9 mouse cellular contexts compared by ENCODE assay signal in the genomic region with DNA sequence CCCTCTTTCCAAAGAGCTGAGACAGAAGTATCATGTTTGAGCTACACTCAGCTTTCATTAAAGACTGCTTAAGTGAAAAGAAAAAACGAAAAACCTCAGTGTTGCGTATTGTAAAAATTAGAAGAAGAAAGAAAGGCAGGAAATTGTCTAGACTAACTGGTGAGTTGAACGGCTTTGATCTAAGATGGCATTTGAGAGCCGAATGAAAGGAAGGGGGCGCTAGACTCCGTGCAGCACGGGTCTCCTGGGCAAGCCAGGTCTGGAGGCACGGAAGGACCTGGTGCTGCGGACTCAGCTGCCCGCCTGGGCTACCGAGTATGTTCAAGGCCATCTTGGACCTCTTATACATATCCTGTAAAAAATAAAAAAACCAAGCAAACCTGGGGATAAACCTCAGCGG. TPM values are rescaled to one million over a fixed set of nuclear protein-coding genes. Genes with fewer than 3 reads are reported as not detected.
DNase-seq lines count a peak whose midpoint lies in the region; ATAC-seq and TF ChIP-seq lines count a peak whose summit lies in the region.
"Had no signal": no experiment of that assay in that cellular context is flagged by ENCODE, and none has a peak within 500 bp of the region (broad histone marks: within the 10 kb centered on the region; RNA-seq: fewer than 3 reads in every experiment).

No protein-coding gene starts in this region.

- H3K9me3 ChIP-seq in forebrain, embryonic 16.5 days (ENCODE audit: control insufficient read depth, low read length) = no peaks in the 10 kb centered on the region
- H3K9me3 ChIP-seq in forebrain, embryonic 14.5 days (replicated peaks; ENCODE audit: control insufficient read depth, low read length) = no peaks in the 10 kb centered on the region
- H3K9me3 ChIP-seq in liver, postnatal 0 days (ENCODE audit: low read length) = 0 out of 2 replicates have a peak, but pooled peaks cover 2% of the 10 kb centered on the region
- no peaks in the 10 kb centered on the region for H3K9me3 ChIP-seq in liver, embryonic 11.5 days (ENCODE audit: control insufficient read depth, low read length)
- no peaks in the 10 kb centered on the region for H3K9me3 ChIP-seq in MEL (replicated peaks; ENCODE audit: insufficient read depth, low read length)
- no peaks in the 10 kb centered on the region for H3K9me3 ChIP-seq in limb, embryonic 12.5 days

- no peak for TF ChIP-seq RAD21 in MEL (IDR thresholded peaks at IDR 0.05; ENCODE audit: low read depth, low read length)

- H3K4me1 ChIP-seq in forebrain, embryonic 16.5 days (replicated peaks; ENCODE audit: control insufficient read depth, insufficient read depth, low read length) = peaks cover 7% of the 10 kb centered on the region
- no peaks in the 10 kb centered on the region for H3K4me1 ChIP-seq in forebrain, embryonic 14.5 days (ENCODE audit: control insufficient read depth, insufficient read depth, low read length)
- no peaks in the 10 kb centered on the region for H3K4me1 ChIP-seq in liver, postnatal 0 days (ENCODE audit: insufficient read depth)
- no peaks in the 10 kb centered on the region for H3K4me1 ChIP-seq in liver, embryonic 11.5 days (replicated peaks; ENCODE audit: control insufficient read depth, insufficient read depth, low read length)
- no peaks in the 10 kb centered on the region for H3K4me1 ChIP-seq in MEL (ENCODE audit: control insufficient read depth in 1 of 2, insufficient read depth in 2 of 2, low read length in 2 of 2)
- peaks cover 9% of the 10 kb centered on the region for H3K4me1 ChIP-seq in limb, embryonic 12.5 days (replicated peaks)

- no peaks in the 10 kb centered on the region for H3K79me2 ChIP-seq in MEL (ENCODE audit: control insufficient read depth, insufficient read depth, low read length, poor library complexity)

- TF ChIP-seq EP300 in liver, postnatal 0 days (IDR thresholded peaks at IDR 0.05; ENCODE audit: low read depth) = no peak
- no peak for TF ChIP-seq EP300 in MEL (IDR thresholded peaks at IDR 0.05; ENCODE audit: low read depth in 1 of 2, low read length in 2 of 2)

- no peak overlapping the region for H3K9ac ChIP-seq in forebrain, embryonic 16.5 days (replicated peaks; ENCODE audit: low read depth, low read length)
- no peak overlapping the region for H3K9ac ChIP-seq in forebrain, embryonic 14.5 days (ENCODE audit: low read length)
- H3K9ac ChIP-seq in liver, postnatal 0 days (replicated peaks) = no peak overlapping the region
- H3K9ac ChIP-seq in liver, embryonic 11.5 days (ENCODE audit: low read depth, low read length) = no peak overlapping the region
- H3K9ac ChIP-seq in MEL (ENCODE audit: control insufficient read depth, low read depth, low read length, poor library complexity, severe bottlenecking) = no peak overlapping the region
- H3K9ac ChIP-seq in limb, embryonic 12.5 days (replicated peaks) = no peak overlapping the region

- TF ChIP-seq POLR2A in MEL (IDR thresholded peaks at IDR 0.05; ENCODE audit: control insufficient read depth in 1 of 2, insufficient read depth in 1 of 2, low read depth in 1 of 2, low read length in 2 of 2, poor library complexity in 1 of 2) = no peak

- H3K27ac ChIP-seq in forebrain, embryonic 16.5 days (ENCODE audit: low read length) = no peak overlapping the region
- no peak overlapping the region for H3K27ac ChIP-seq in forebrain, embryonic 14.5 days (ENCODE audit: low read depth, low read length)
- no peak overlapping the region for H3K27ac ChIP-seq in liver, postnatal 0 days (ENCODE audit: low read depth)
- H3K27ac ChIP-seq in liver, embryonic 11.5 days (ENCODE audit: low read depth, low read length) = no peak overlapping the region
- no peak overlapping the region for H3K27ac ChIP-seq in MEL (ENCODE audit: control insufficient read depth, low read depth, low read length)
- H3K27ac ChIP-seq in limb, embryonic 12.5 days = peak overlapping the region; percentile 31; the same call in 1 of the 2 replicates

- no peaks in the 10 kb centered on the region for H3K36me3 ChIP-seq in forebrain, embryonic 16.5 days (ENCODE audit: control insufficient read depth, insufficient read depth)
- H3K36me3 ChIP-seq in forebrain, embryonic 14.5 days (ENCODE audit: control insufficient read depth, insufficient read depth, low read length) = no peaks in the 10 kb centered on the region
- no peaks in the 10 kb centered on the region for H3K36me3 ChIP-seq in liver, postnatal 0 days (replicated peaks; ENCODE audit: insufficient read depth, low read length)
- H3K36me3 ChIP-seq in liver, embryonic 11.5 days (ENCODE audit: control insufficient read depth, insufficient read depth, low read length) = no peaks in the 10 kb centered on the region; the same call in 1 of the 2 replicates
- peaks cover 0 to 2% of the 10 kb centered on the region in 2 experiments; a peak in 2 of 4 replicates for H3K36me3 ChIP-seq in MEL (ENCODE audit: control insufficient read depth in 1 of 2, insufficient read depth in 2 of 2, low read length in 2 of 2)
- no peaks in the 10 kb centered on the region for H3K36me3 ChIP-seq in limb, embryonic 12.5 days

- 0 out of 2 replicates have a peak, but pooled peaks have one; percentile 15 for ATAC-seq in forebrain, embryonic 16.5 days
- ATAC-seq in forebrain, embryonic 14.5 days = no peak
- ATAC-seq in liver, postnatal 0 days = no peak
- no peak for ATAC-seq in liver, embryonic 11.5 days (replicated peaks; ENCODE audit: low FRiP score)
- no peak for ATAC-seq in limb, embryonic 12.5 days (ENCODE audit: insufficient number of reproducible peaks, insufficient read depth, low FRiP score, low TSS enrichment, low read depth)
- ATAC-seq: intestine, embryonic 16.5 days had no signal

- intact Hi-C loops in gastrocnemius, postnatal 14 days (cut with DNase I; ENCODE audit: low total_unique reads) = loop anchor here (5.0 kb wide), 1 partner anchor 181 kb away; no protein-coding TSS in a partner anchor

- 56% methylated on average over 12 of the region's 12 CpGs for WGBS in forebrain, embryonic 16.5 days
- WGBS in forebrain, embryonic 14.5 days = 58% methylated on average over 12 of the region's 12 CpGs
- whole genome bisulfite sequencing in liver, postnatal 0 days (ENCODE audit: insufficient replicate concordance) = 60% methylated on average over 12 of the region's 12 CpGs
- WGBS in liver, embryonic 11.5 days = 65% methylated on average over 12 of the region's 12 CpGs
- WGBS in limb, embryonic 12.5 days = 52% methylated on average over 12 of the region's 12 CpGs

- DNase-seq in forebrain, embryonic 14.5 days (ENCODE audit: low spot score) = no peak
- DNase-seq in liver, postnatal 0 days = no peak
- no peak for DNase-seq in liver, embryonic 11.5 days (ENCODE audit: low spot score)
- DNase-seq in MEL (ENCODE audit: low read depth, low spot score) = no peak
- no peak for DNase-seq in B cell, adult 2 months
- DNase-seq in gastrocnemius, postnatal 14 days = no peak

- no peaks in the 10 kb centered on the region for H3K27me3 ChIP-seq in forebrain, embryonic 16.5 days (replicated peaks; ENCODE audit: control insufficient read depth, insufficient read depth, low read length)
- no peaks in the 10 kb centered on the region for H3K27me3 ChIP-seq in forebrain, embryonic 14.5 days (replicated peaks; ENCODE audit: control insufficient read depth, insufficient read depth, low read length)
- no peaks in the 10 kb centered on the region for H3K27me3 ChIP-seq in liver, postnatal 0 days (ENCODE audit: insufficient read depth, low read length)
- H3K27me3 ChIP-seq in liver, embryonic 11.5 days (replicated peaks; ENCODE audit: control insufficient read depth, insufficient read depth, low read length) = no peaks in the 10 kb centered on the region
- no peaks in the 10 kb centered on the region for H3K27me3 ChIP-seq in MEL (ENCODE audit: control insufficient read depth in 1 of 2, insufficient read depth in 2 of 2, low read length in 2 of 2)
- H3K27me3 ChIP-seq in limb, embryonic 12.5 days = no peaks in the 10 kb centered on the region

- no peak overlapping the region for H3K4me2 ChIP-seq in forebrain, embryonic 16.5 days (ENCODE audit: low read length)
- H3K4me2 ChIP-seq in forebrain, embryonic 14.5 days (ENCODE audit: low read length) = no peak overlapping the region
- H3K4me2 ChIP-seq in liver, postnatal 0 days (ENCODE audit: low read depth, low read length) = no peak overlapping the region
- H3K4me2 ChIP-seq in liver, embryonic 11.5 days = no peak overlapping the region
- no peak overlapping the region for H3K4me2 ChIP-seq in limb, embryonic 12.5 days

- TF ChIP-seq CTCF in liver, postnatal 0 days (IDR thresholded peaks at IDR 0.05; ENCODE audit: low read depth) = peak; percentile 38; the same call in 1 of the 2 replicates
- TF ChIP-seq CTCF in MEL (IDR thresholded peaks at IDR 0.05 in 2 of 3, conservative IDR thresholded peaks at IDR 0.05 in 1 of 3; ENCODE audit: control insufficient read depth in 1 of 3, insufficient read depth in 1 of 3, low read depth in 2 of 3, low read length in 3 of 3, poor library complexity in 1 of 3, severe bottlenecking in 1 of 3) = peak in 2 of 3 experiments; percentile 26 to 48; a peak in 3 of 6 replicates

- no peak overlapping the region for H3K4me3 ChIP-seq in forebrain, embryonic 16.5 days (replicated peaks; ENCODE audit: low read length)
- no peak overlapping the region for H3K4me3 ChIP-seq in forebrain, embryonic 14.5 days (ENCODE audit: low read depth, low read length)
- H3K4me3 ChIP-seq in liver, postnatal 0 days (ENCODE audit: low read depth, low read length) = no peak overlapping the region
- no peak overlapping the region for H3K4me3 ChIP-seq in liver, embryonic 11.5 days (ENCODE audit: low read depth, low read length)
- no peak overlapping the region for H3K4me3 ChIP-seq in MEL (ENCODE audit: control insufficient read depth in 1 of 2, insufficient read depth in 1 of 2, low read depth in 2 of 2, low read length in 2 of 2)
- H3K4me3 ChIP-seq in limb, embryonic 12.5 days (replicated peaks) = no peak overlapping the region

RNA-seq across cellular contexts. Expression of gene Wdr89, which starts 21.1 kb away (rescaled TPM):
- 8.5 and 8.6 TPM in 2 replicates for polyA plus RNA-seq in forebrain, embryonic 16.5 days (2015; fragmentation: Nextera tagmentation; extraction: Ambion mirVana)
- polyA plus RNA-seq in forebrain, embryonic 14.5 days (2014; fragmentation: Nextera tagmentation; extraction: Ambion mirVana) = 5.6 and 6.6 TPM in 2 replicates
- polyA plus RNA-seq in liver, postnatal 0 days (2015; fragmentation: Nextera tagmentation; extraction: Ambion mirVana) = 4.7 and 5.1 TPM in 2 replicates
- polyA plus RNA-seq in liver, embryonic 11.5 days (2014; fragmentation: Nextera tagmentation; extraction: Ambion mirVana) = 16.5 and 17.3 TPM in 2 replicates
- 18.5 and 31.2 TPM in 2 replicates for total RNA-seq in MEL (2012; rRNA removed)
- polyA plus RNA-seq in MEL (2012; ENCODE audit: insufficient read depth in 1 of 2, insufficient read length in 2 of 2, low read depth in 1 of 2, low replicate concordance in 2 of 2, missing spikeins in 1 of 2) = 10 to 100 TPM; 10.2 to 57.8 TPM
- polyA plus RNA-seq in limb, embryonic 12.5 days (2016; fragmentation: Nextera tagmentation; extraction: Ambion mirVana) = 13.7 and 14.0 TPM in 2 replicates
- total RNA-seq in gastrocnemius, postnatal 14 days (2021) = 1 to 10 TPM; 2.2 to 2.3 TPM

RNA-seq across cellular contexts. Expression of gene Ppp2r5e, which starts 52.2 kb away (rescaled TPM):
- polyA plus RNA-seq in forebrain, embryonic 16.5 days (2015; fragmentation: Nextera tagmentation; extraction: Ambion mirVana) = 22.1 and 23.8 TPM in 2 replicates
- polyA plus RNA-seq in forebrain, embryonic 14.5 days (2014; fragmentation: Nextera tagmentation; extraction: Ambion mirVana) = 25.8 and 26.9 TPM in 2 replicates
- 4.9 and 6.5 TPM in 2 replicates for polyA plus RNA-seq in liver, postnatal 0 days (2015; fragmentation: Nextera tagmentation; extraction: Ambion mirVana)
- 10.0 and 10.7 TPM in 2 replicates for polyA plus RNA-seq in liver, embryonic 11.5 days (2014; fragmentation: Nextera tagmentation; extraction: Ambion mirVana)
- total RNA-seq in MEL (2012; rRNA removed) = 9.0 and 10.8 TPM in 2 replicates
- polyA plus RNA-seq in MEL (2012; ENCODE audit: insufficient read depth in 1 of 2, insufficient read length in 2 of 2, low read depth in 1 of 2, low replicate concordance in 2 of 2, missing spikeins in 1 of 2) = 100 to 1,000 TPM in 1 of 2 experiments, 10 to 100 TPM in 1; 21.3 to 200 TPM
- 18.8 and 19.7 TPM in 2 replicates for polyA plus RNA-seq in limb, embryonic 12.5 days (2016; fragmentation: Nextera tagmentation; extraction: Ambion mirVana)
- 10 to 100 TPM; 24.2 to 26.9 TPM for total RNA-seq in gastrocnemius, postnatal 14 days (2021)
